Mouse (Mus musculus) lung, postnatal 25 days (tissue): Measurements from ENCODE around the gene Slc7a12.

Experiments used
- DNase-seq: peaks from one replicate; pipeline ENCODE4 v3.0.0; 2022; ENCODE audit warnings: low spot score

The Slc7a12 gene

DNA sequence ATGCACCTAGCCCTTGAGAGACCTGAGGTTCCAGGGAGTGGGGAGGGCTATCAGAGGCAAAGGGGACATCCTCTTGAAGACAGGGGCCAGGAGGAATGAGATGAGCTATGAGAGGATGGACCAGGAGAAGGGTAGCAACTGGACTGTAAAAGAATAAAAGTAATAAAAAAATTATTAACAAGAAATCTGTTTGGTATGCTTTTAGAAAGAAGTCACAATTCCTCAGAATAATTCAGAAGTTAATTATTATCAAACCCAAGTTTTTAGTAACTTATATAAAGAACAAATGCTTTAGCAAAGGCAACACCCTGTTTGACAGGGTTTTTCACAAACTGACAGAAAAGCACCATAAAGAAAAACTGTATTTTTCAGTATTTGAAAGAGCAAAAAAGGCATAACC lies at the start of gene Slc7a12:
Gene Slc7a12 (plus strand): TSS at position 301 of the 400 bp plus-strand sequence.
- no peak for DNase-seq

- DNase-seq, result no peak
Observed at GRCm38 (mm10) chr3:14432381-14432780, 48.1 kb upstream of the Slc7a12 start.

GRCm38 (mm10) chr3:14446015-14446414 lies 34.5 kb upstream of the Slc7a12 start:
- no peak for DNase-seq

- no peak for DNase-seq
Observed at GRCm38 (mm10) chr3:14446691-14447090, 33.8 kb upstream of the Slc7a12 start.
